Mouse (Mus musculus) heart, postnatal 0 days (tissue): ENCODE measurements around the gene P3h4.

Experiments
- CTCF ChIP-seq: IDR thresholded peaks from 2 replicates; pipeline ENCODE4 v1.5.1; 2016; ENCODE audit warnings: antibody characterized with exemption, control low read depth, low read depth
- EP300 ChIP-seq: IDR thresholded peaks from 2 replicates; pipeline ENCODE4 v1.6.1; 2016; ENCODE audit warnings: antibody characterized with exemption, low read depth

DNA sequence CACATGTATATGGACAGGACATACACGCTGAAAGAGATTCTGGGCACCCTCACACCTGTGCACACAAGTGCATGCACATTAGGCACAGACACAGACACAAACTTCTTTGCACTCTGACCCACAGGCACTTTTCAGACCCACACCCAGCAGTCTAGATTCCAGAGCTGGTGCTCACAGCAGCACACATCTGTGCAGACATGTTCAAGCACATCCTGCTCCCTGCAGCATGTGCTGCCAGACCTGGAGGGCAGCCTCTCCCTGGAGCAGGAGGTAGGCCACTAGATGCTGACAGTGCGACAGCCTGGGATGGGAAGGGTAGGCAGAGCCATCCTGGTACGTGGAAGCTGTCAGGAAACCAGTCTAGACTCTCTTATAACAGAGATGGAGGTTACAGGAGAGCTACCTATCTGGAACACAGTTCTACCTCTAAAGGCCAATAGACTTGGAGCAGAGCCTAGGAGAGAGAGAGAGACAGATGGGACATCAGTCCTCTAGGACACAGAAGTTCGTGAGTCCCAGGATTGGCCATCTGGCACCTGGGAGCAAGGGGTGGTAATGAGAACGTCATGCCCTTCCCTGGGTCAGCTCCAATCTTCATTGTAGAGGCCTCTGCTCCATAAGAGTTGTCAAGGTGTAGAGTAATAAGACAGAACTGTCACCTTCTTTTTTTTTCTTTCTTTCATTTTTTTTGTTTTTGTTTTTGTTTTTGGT is 7.5 kb downstream of the P3h4 start:
- TF ChIP-seq CTCF (no peak), EP300 (no peak)
